Mouse (Mus musculus) forebrain, embryonic 10.5 days (tissue): Measurements from ENCODE around the gene Sh3bgr. TPM values are rescaled to one million over a fixed set of nuclear protein-coding genes. Genes with fewer than 3 reads are reported as not detected.

Experiments used
- DNase-seq: peaks from one replicate; pipeline ENCODE4 v3.0.0-alpha.2; 2017; ENCODE audit warnings: low spot score; ENCODE audit errors: extremely low spot score
- H3K27ac ChIP-seq: fragments of 300-500 bp; sonication (generic); 2 replicates; pipeline ENCODE4 v1.5.1; 2016; ENCODE audit warnings: mild to moderate bottlenecking
- H3K27me3 ChIP-seq: fragments of 300-500 bp; sonication (generic); 2 replicates; pipeline ENCODE4 v1.6.1; 2016; ENCODE audit warnings: mild to moderate bottlenecking; ENCODE audit not compliant: poor library complexity, severe bottlenecking
- H3K36me3 ChIP-seq: fragments of 300-500 bp; sonication (generic); replicated peaks from 2 replicates; pipeline ENCODE4 v1.6.1; 2016; ENCODE audit warnings: mild to moderate bottlenecking, moderate library complexity
- H3K4me1 ChIP-seq: fragments of 300-500 bp; sonication (generic); 2 replicates; pipeline ENCODE4 v1.6.1; 2016
- H3K4me3 ChIP-seq: fragments of 300-500 bp; sonication (generic); 2 replicates; pipeline ENCODE4 v1.5.1; 2016; ENCODE audit warnings: mild to moderate bottlenecking, moderate library complexity
- H3K9me3 ChIP-seq: fragments of 300-500 bp; sonication (generic); 2 replicates; pipeline ENCODE4 v1.6.1; 2016; ENCODE audit warnings: mild to moderate bottlenecking, moderate library complexity
- WGBS: fragments of 180-500 bp; shearing (Covaris S2); methylation state at CpG from one replicate; pipeline ENCODE4 v1.1.7; 2016; 5-methylcytosine and 5-hydroxymethylcytosine counted together
- polyA plus RNA-seq: library from polyadenylated mRNA; unstranded; fragments of >200 nt; fragmentation: Nextera tagmentation; extraction: Ambion mirVana; gene quantifications from 2 replicates; pipeline ENCODE4 v1.2.1, GENCODE M21; 2016

The Sh3bgr gene
- polyA plus RNA-seq: 1.3 and 1.8 TPM in 2 replicates

GRCm38 (mm10) chr16:96199913-96200701, at the start of gene Sh3bgr:
Gene Sh3bgr, plus strand, starts transcription at chr16:96200450.
- Histone ChIP-seq H3K27ac (peak within 1 kb of the TSS; percentile 57), H3K4me3 (peak within 1 kb of the TSS; percentile 50), H3K36me3 (no peaks in the 10 kb centered on the region), H3K27me3 (peaks cover 9% of the 10 kb centered on the region; the same call in 1 of the 2 replicates), H3K4me1 (peaks cover 19% of the 10 kb centered on the region), H3K9me3 (0 out of 2 replicates have a peak, but pooled peaks cover 1% of the 10 kb centered on the region)
- 8% methylated on average over 20 of the region's 20 CpGs for WGBS
- DNase-seq: peak; percentile 57

GRCm38 (mm10) chr16:96150995-96151394, 49.3 kb upstream of the Sh3bgr start:
- no peaks in the 10 kb centered on the region for H3K9me3 ChIP-seq
- peaks cover 55% of the 10 kb centered on the region for H3K36me3 ChIP-seq
- WGBS: 71% methylated on average over 4 of the region's 4 CpGs
- no peaks in the 10 kb centered on the region for H3K27me3 ChIP-seq
- DNase-seq: no peak
- H3K27ac ChIP-seq: no peak overlapping the region
- no peak overlapping the region for H3K4me3 ChIP-seq
- peaks cover 19% of the 10 kb centered on the region for H3K4me1 ChIP-seq

GRCm38 (mm10) chr16:96151551-96151950, 48.7 kb upstream of the Sh3bgr start:
- peaks cover 59% of the 10 kb centered on the region for H3K36me3 ChIP-seq
- 29% methylated on average over 9 of the region's 9 CpGs for WGBS
- no peak overlapping the region for H3K27ac ChIP-seq
- H3K9me3 ChIP-seq: no peaks in the 10 kb centered on the region
- DNase-seq: peak; percentile 79
- no peaks in the 10 kb centered on the region for H3K27me3 ChIP-seq
- H3K4me3 ChIP-seq: no peak overlapping the region
- peaks cover 13% of the 10 kb centered on the region for H3K4me1 ChIP-seq

- H3K27ac ChIP-seq: no peak overlapping the region
- WGBS: 91% methylated on average over 2 of the region's 2 CpGs
- no peaks in the 10 kb centered on the region for H3K9me3 ChIP-seq
- no peaks in the 10 kb centered on the region for H3K27me3 ChIP-seq
- peaks cover 64% of the 10 kb centered on the region for H3K36me3 ChIP-seq
- H3K4me3 ChIP-seq: no peak overlapping the region
- peaks cover 11% of the 10 kb centered on the region for H3K4me1 ChIP-seq
- no peak for DNase-seq
Measured at GRCm38 (mm10) chr16:96154476-96154875, 45.8 kb upstream of the Sh3bgr start.

- Histone ChIP-seq H3K36me3 (peaks cover 64% of the 10 kb centered on the region), H3K27me3 (no peaks in the 10 kb centered on the region; the same call in 1 of the 2 replicates), H3K27ac (no peak overlapping the region), H3K4me3 (no peak overlapping the region), H3K4me1 (peaks cover 17% of the 10 kb centered on the region), H3K9me3 (no peaks in the 10 kb centered on the region)
- WGBS: 91% methylated on average over 8 of the region's 8 CpGs
- DNase-seq: no peak
Measured at GRCm38 (mm10) chr16:96156019-96156418, 44.2 kb upstream of the Sh3bgr start.

- Histone ChIP-seq H3K27me3 (no peaks in the 10 kb centered on the region; the same call in 1 of the 2 replicates), H3K27ac (no peak overlapping the region), H3K9me3 (no peaks in the 10 kb centered on the region), H3K4me3 (no peak overlapping the region), H3K4me1 (peaks cover 17% of the 10 kb centered on the region), H3K36me3 (peaks cover 57% of the 10 kb centered on the region)
- WGBS: 93% methylated on average over 11 of the region's 11 CpGs
- DNase-seq: no peak
Measured at GRCm38 (mm10) chr16:96157171-96157570, 43.1 kb upstream of the Sh3bgr start.

GRCm38 (mm10) chr16:96158511-96159080, 41.7 kb upstream of the Sh3bgr start:
- 72% methylated on average over 12 of the region's 12 CpGs for WGBS
- Histone ChIP-seq H3K4me1 (peaks cover 17% of the 10 kb centered on the region), H3K4me3 (peak overlapping the region; percentile 64), H3K27ac (peak overlapping the region; percentile 91), H3K9me3 (no peaks in the 10 kb centered on the region), H3K27me3 (no peaks in the 10 kb centered on the region; the same call in 1 of the 2 replicates), H3K36me3 (peaks cover 43% of the 10 kb centered on the region)
- no peak for DNase-seq

GRCm38 (mm10) chr16:96159091-96159731, 41.0 kb upstream of the Sh3bgr start:
- peaks cover 17% of the 10 kb centered on the region for H3K4me1 ChIP-seq
- H3K27me3 ChIP-seq: no peaks in the 10 kb centered on the region; the same call in 1 of the 2 replicates
- peak; percentile 84 for DNase-seq
- WGBS: 1% methylated on average over 66 of the region's 67 CpGs
- H3K4me3 ChIP-seq: peak overlapping the region; percentile 64
- H3K27ac ChIP-seq: peak overlapping the region; percentile 91
- H3K9me3 ChIP-seq: no peaks in the 10 kb centered on the region
- peaks cover 36% of the 10 kb centered on the region for H3K36me3 ChIP-seq

GRCm38 (mm10) chr16:96159794-96160346, 40.4 kb upstream of the Sh3bgr start:
- no peak for DNase-seq
- WGBS: 86% methylated on average over 20 of the region's 20 CpGs

GRCm38 (mm10) chr16:96160927-96161326, 39.3 kb upstream of the Sh3bgr start:
- WGBS: 92% methylated on average over 1 of the region's 1 CpGs
- H3K4me1 ChIP-seq: peaks cover 17% of the 10 kb centered on the region

More at GRCm38 (mm10) chr16:96159794-96160346, 40.4 kb upstream of the Sh3bgr start:
- Histone ChIP-seq H3K36me3 (peaks cover 30% of the 10 kb centered on the region), H3K27me3 (no peaks in the 10 kb centered on the region; the same call in 1 of the 2 replicates), H3K4me1 (peaks cover 17% of the 10 kb centered on the region), H3K27ac (peak overlapping the region; percentile 91), H3K4me3 (peak overlapping the region; percentile 64), H3K9me3 (no peaks in the 10 kb centered on the region)

GRCm38 (mm10) chr16:96161336-96161735, 38.9 kb upstream of the Sh3bgr start:
- Histone ChIP-seq H3K27me3 (no peaks in the 10 kb centered on the region; the same call in 1 of the 2 replicates), H3K36me3 (peaks cover 15% of the 10 kb centered on the region), H3K4me3 (no peak overlapping the region), H3K27ac (no peak overlapping the region), H3K4me1 (peaks cover 17% of the 10 kb centered on the region), H3K9me3 (no peaks in the 10 kb centered on the region)
- 97% methylated on average over 4 of the region's 4 CpGs for WGBS
- no peak for DNase-seq

More at GRCm38 (mm10) chr16:96160927-96161326, 39.3 kb upstream of the Sh3bgr start:
- peaks cover 19% of the 10 kb centered on the region for H3K36me3 ChIP-seq
- H3K4me3 ChIP-seq: no peak overlapping the region
- no peaks in the 10 kb centered on the region for H3K9me3 ChIP-seq
- no peak overlapping the region for H3K27ac ChIP-seq
- no peaks in the 10 kb centered on the region; the same call in 1 of the 2 replicates for H3K27me3 ChIP-seq
- DNase-seq: no peak

GRCm38 (mm10) chr16:96165723-96166264, 34.5 kb upstream of the Sh3bgr start:
- Histone ChIP-seq H3K36me3 (no peaks in the 10 kb centered on the region; the same call in 1 of the 2 replicates), H3K4me3 (no peak overlapping the region), H3K4me1 (no peaks in the 10 kb centered on the region), H3K27ac (no peak overlapping the region), H3K9me3 (no peaks in the 10 kb centered on the region), H3K27me3 (no peaks in the 10 kb centered on the region)
- 91% methylated on average over 4 of the region's 4 CpGs for WGBS
- no peak for DNase-seq
